Mouse (Mus musculus) CH12.LX (cell line): ENCODE data around the gene Coq8a. TPM values are rescaled to one million over a fixed set of nuclear protein-coding genes. Genes with fewer than 3 reads are reported as not detected.

ENCODE experiments used
- DNase-seq: peaks from one replicate; pipeline ENCODE4 v3.0.0-alpha.2; 2013; ENCODE audit errors: extremely low read depth
- H3K27ac ChIP-seq: 2 replicates; pipeline ENCODE4 v1.5.1; 2012; ENCODE audit warnings: low read depth, mild to moderate bottlenecking, control low read depth, moderate library complexity; ENCODE audit not compliant: insufficient read depth
- H3K27me3 ChIP-seq: replicated peaks from 2 replicates; pipeline ENCODE3; 2012; ENCODE audit warnings: inconsistent platforms
- H3K36me3 ChIP-seq, 2 experiments: replicated peaks in 1 of 2; 2 replicates each; pipeline versions ENCODE3 to v1.6.1; 2012; ENCODE audit warnings: inconsistent platforms in 1 of 2, low read length in 1 of 2, mild to moderate bottlenecking in 1 of 2, mixed read lengths in 1 of 2, moderate library complexity in 1 of 2; ENCODE audit not compliant: control insufficient read depth in 1 of 2, insufficient read depth in 1 of 2
- H3K4me1 ChIP-seq, 2 experiments: 2 replicates each; pipeline ENCODE4 v1.6.1; 2012; ENCODE audit warnings: inconsistent platforms in 1 of 2, moderate library complexity in 1 of 2; ENCODE audit not compliant: insufficient read depth in 2 of 2, control insufficient read depth in 1 of 2
- H3K4me2 ChIP-seq: 2 replicates; pipeline ENCODE4 v1.6.1; 2012; ENCODE audit warnings: low read depth, mild to moderate bottlenecking, control low read depth; ENCODE audit not compliant: poor library complexity, insufficient read depth, severe bottlenecking
- H3K4me3 ChIP-seq, 3 experiments: fragments of 150-350 bp in 1 of 3; sonication (generic) in 1 of 3; replicated peaks in 1 of 3; 2 replicates each; pipeline versions ENCODE3 to v1.5.1; 2011 to 2012; ENCODE audit warnings: low read depth in 2 of 3, low read length in 2 of 3, mild to moderate bottlenecking in 2 of 3, moderate library complexity in 2 of 3, control low read depth in 1 of 3, improper control_type of control experiment in 1 of 3, inconsistent platforms in 1 of 3, mixed read lengths in 1 of 3; ENCODE audit not compliant: poor library complexity in 1 of 3
- H3K79me2 ChIP-seq: replicated peaks from 2 replicates; pipeline ENCODE4 v1.6.1; 2012; ENCODE audit warnings: mild to moderate bottlenecking, moderate library complexity; ENCODE audit not compliant: control insufficient read depth, poor library complexity, insufficient read depth, severe bottlenecking; ENCODE audit errors: extremely low read depth
- H3K9ac ChIP-seq: 2 replicates; pipeline ENCODE4 v1.6.1; 2012; ENCODE audit warnings: low read depth, mild to moderate bottlenecking, control low read depth, moderate library complexity; ENCODE audit not compliant: insufficient read depth
- H3K9me3 ChIP-seq: replicated peaks from 2 replicates; pipeline ENCODE3; 2012; ENCODE audit warnings: low read length, inconsistent platforms, mixed read lengths
- BHLHE40 ChIP-seq: IDR thresholded peaks from 2 replicates; pipeline ENCODE4 v1.6.1; 2011; ENCODE audit warnings: mild to moderate bottlenecking, low read depth, low read length, improper control_type of control experiment
- CHD1 ChIP-seq: IDR thresholded peaks from 2 replicates; pipeline ENCODE4 v1.6.1; 2012; ENCODE audit warnings: low read depth, low read length, improper control_type of control experiment, inconsistent platforms
- CHD2 ChIP-seq: IDR thresholded peaks from 2 replicates; pipeline ENCODE4 v1.6.1; 2011; ENCODE audit warnings: low read length, improper control_type of control experiment
- CTCF ChIP-seq, 2 experiments: IDR thresholded peaks in 1 of 2; conservative IDR thresholded peaks in 1 of 2; 2 replicates each; pipeline ENCODE4 v1.5.1; 2011 to 2012; ENCODE audit warnings: low read depth in 2 of 2, low read length in 2 of 2, improper control_type of control experiment in 1 of 2, inconsistent platforms in 1 of 2, mild to moderate bottlenecking in 1 of 2, moderate library complexity in 1 of 2
- ELF1 ChIP-seq: IDR thresholded peaks from 2 replicates; pipeline ENCODE4 v1.6.1; 2014; ENCODE audit warnings: low read depth, mild to moderate bottlenecking, inconsistent platforms, low read length, improper control_type of control experiment
- EP300 ChIP-seq: IDR thresholded peaks from 2 replicates; pipeline ENCODE4 v1.6.1; 2011; ENCODE audit warnings: low read length, improper control_type of control experiment
- ETS1 ChIP-seq: conservative IDR thresholded peaks from 2 replicates; pipeline ENCODE4 v1.6.1; 2012; ENCODE audit warnings: low read depth, mild to moderate bottlenecking, inconsistent platforms, low read length, improper control_type of control experiment, moderate library complexity
- GABPA ChIP-seq: IDR thresholded peaks from 2 replicates; pipeline ENCODE4 v1.6.1; 2012; ENCODE audit warnings: low read depth, low read length, improper control_type of control experiment, inconsistent platforms; ENCODE audit not compliant: insufficient replicate concordance
- HCFC1 ChIP-seq: IDR thresholded peaks from 2 replicates; pipeline ENCODE4 v1.6.1; 2012; ENCODE audit warnings: low read depth, mild to moderate bottlenecking, inconsistent platforms, low read length, improper control_type of control experiment
- IRF4 ChIP-seq: IDR thresholded peaks from 2 replicates; pipeline ENCODE4 v1.6.1; 2014; ENCODE audit warnings: low read depth, mild to moderate bottlenecking, inconsistent platforms, low read length, improper control_type of control experiment
- JUN ChIP-seq: IDR thresholded peaks from 2 replicates; pipeline ENCODE4 v1.6.1; 2011; ENCODE audit warnings: low read depth, mild to moderate bottlenecking, low read length, improper control_type of control experiment, moderate library complexity; ENCODE audit not compliant: insufficient read depth
- JUND ChIP-seq: conservative IDR thresholded peaks from 2 replicates; pipeline ENCODE4 v1.6.1; 2011; ENCODE audit warnings: low read depth, low read length, improper control_type of control experiment
- KAT2A ChIP-seq: IDR thresholded peaks from 2 replicates; pipeline ENCODE4 v1.6.1; 2012; ENCODE audit warnings: low read length, improper control_type of control experiment, inconsistent platforms; ENCODE audit not compliant: insufficient replicate concordance
- MAFK ChIP-seq: IDR thresholded peaks from 2 replicates; pipeline ENCODE4 v1.6.1; 2011; ENCODE audit warnings: low read length, improper control_type of control experiment; ENCODE audit not compliant: insufficient replicate concordance
- MAX ChIP-seq: IDR thresholded peaks from 2 replicates; pipeline ENCODE4 v1.6.1; 2011; ENCODE audit warnings: low read length, improper control_type of control experiment
- MAZ ChIP-seq: IDR thresholded peaks from 2 replicates; pipeline ENCODE4 v1.6.1; 2012; ENCODE audit warnings: low read depth, mild to moderate bottlenecking, inconsistent platforms, low read length, improper control_type of control experiment, moderate library complexity
- MYC ChIP-seq: IDR thresholded peaks from 2 replicates; pipeline ENCODE4 v1.6.1; 2011; ENCODE audit warnings: low read depth, mild to moderate bottlenecking, improper control_type of control experiment, low read length
- NELFE ChIP-seq: IDR thresholded peaks from 2 replicates; pipeline ENCODE4 v1.6.1; 2011; ENCODE audit warnings: low read depth, low read length, improper control_type of control experiment
- NRF1 ChIP-seq: IDR thresholded peaks from 2 replicates; pipeline ENCODE4 v1.6.1; 2014; ENCODE audit warnings: low read depth, mild to moderate bottlenecking, inconsistent platforms, low read length, improper control_type of control experiment, moderate library complexity
- PAX5 ChIP-seq: IDR thresholded peaks from 2 replicates; pipeline ENCODE4 v1.6.1; 2012; ENCODE audit warnings: low read length, inconsistent platforms, mixed read lengths
- POLR2A ChIP-seq: IDR thresholded peaks from 2 replicates; pipeline ENCODE4 v1.6.1; 2011; ENCODE audit warnings: low read depth, mild to moderate bottlenecking, improper control_type of control experiment, low read length
- RCOR1 ChIP-seq: conservative IDR thresholded peaks from 2 replicates; pipeline ENCODE4 v1.6.1; 2012; ENCODE audit warnings: low read depth, mild to moderate bottlenecking, inconsistent platforms, low read length, improper control_type of control experiment
- SIN3A ChIP-seq: IDR thresholded peaks from 2 replicates; pipeline ENCODE4 v1.6.1; 2012; ENCODE audit warnings: low read length, improper control_type of control experiment, inconsistent platforms
- SMC3 ChIP-seq: IDR thresholded peaks from 2 replicates; pipeline ENCODE4 v1.6.1; 2011; ENCODE audit warnings: low read depth, low read length, improper control_type of control experiment
- TBP ChIP-seq: conservative IDR thresholded peaks from 2 replicates; pipeline ENCODE4 v1.6.1; 2011; ENCODE audit warnings: low read depth, low read length, improper control_type of control experiment
- TCF12 ChIP-seq: IDR thresholded peaks from 2 replicates; pipeline ENCODE4 v1.6.1; 2014; ENCODE audit warnings: low read depth, mild to moderate bottlenecking, inconsistent platforms, low read length, improper control_type of control experiment
- UBTF ChIP-seq: IDR thresholded peaks from 2 replicates; pipeline ENCODE4 v1.6.1; 2012; ENCODE audit warnings: low read depth, mild to moderate bottlenecking, inconsistent platforms, low read length, improper control_type of control experiment, moderate library complexity
- USF1 ChIP-seq: IDR thresholded peaks from 2 replicates; pipeline ENCODE4 v1.6.1; 2014; ENCODE audit warnings: low read depth, mild to moderate bottlenecking, inconsistent platforms, low read length, improper control_type of control experiment
- USF2 ChIP-seq: conservative IDR thresholded peaks from 2 replicates; pipeline ENCODE4 v1.6.1; 2011; ENCODE audit warnings: low read depth, low read length, improper control_type of control experiment
- ZC3H11A ChIP-seq: IDR thresholded peaks from 2 replicates; pipeline ENCODE4 v1.6.1; 2012; ENCODE audit warnings: low read depth, mild to moderate bottlenecking, inconsistent platforms, low read length, improper control_type of control experiment
- ZKSCAN1 ChIP-seq: IDR thresholded peaks from 2 replicates; pipeline ENCODE4 v1.6.1; 2012; ENCODE audit warnings: low read depth, inconsistent platforms, low read length, improper control_type of control experiment, borderline replicate concordance
- ZMIZ1 ChIP-seq: IDR thresholded peaks from 2 replicates; pipeline ENCODE4 v1.6.1; 2012; ENCODE audit warnings: low read depth, mild to moderate bottlenecking, inconsistent platforms, low read length, improper control_type of control experiment
- ZNF384 ChIP-seq: IDR thresholded peaks from 2 replicates; pipeline ENCODE4 v1.6.1; 2012; ENCODE audit warnings: low read depth, low read length, improper control_type of control experiment, inconsistent platforms
- dilution Hi-C: fragments of 300-500 bp; cut with MboI; formaldehyde crosslinking; loops from 2 replicates; pipeline ENCODE4 v1.14.3; 2020; ENCODE audit warnings: low sequenced_read_pairs; ENCODE audit not compliant: extremely low pct_unique_long_range_greater_than_20kb, extremely low pct_ligation_motif_present
- in situ Hi-C: fragments of 300-500 bp; cut with MboI; formaldehyde crosslinking; loops from 3 replicates; pipeline ENCODE4 v1.14.3; 2019; ENCODE audit warnings: low sequenced_read_pairs, low pct_ligation_motif_present, low pct_unique_long_range_greater_than_20kb, mixed read lengths
- polyA plus RNA-seq: library from polyadenylated mRNA; unstranded; fragments of >175 nt; gene quantifications from 2 replicates; pipeline ENCODE4 v1.2.1, GENCODE M21; 2012; ENCODE audit warnings: low read depth; ENCODE audit not compliant: insufficient read length
- total RNA-seq, 2 experiments: library from RNA; depleted of rRNA; stranded (reverse); fragments of 300-350 nt in 1 of 2; fragments of >200 nt in 1 of 2; gene quantifications; 2 replicates each; pipeline ENCODE4 v1.2.3; 2012 to 2014

Coq8a gene
- total and polyA plus RNA-seq, 3 experiments = 73.4 to 237 (median 88.1) TPM

- TF ChIP-seq ETS1 (0 out of 2 replicates have a peak, but pooled peaks have one; percentile 20), POLR2A (peak; percentile 47; the same call in 1 of the 2 replicates), USF1 (no peak), MAFK (no peak), USF2 (no peak), RCOR1 (no peak), NRF1 (no peak), TCF12 (peak; percentile 31; the same call in 1 of the 2 replicates), TBP (no peak), KAT2A (no peak), JUND (no peak), GABPA (no peak)
Observed at GRCm38 (mm10) chr1:180226221-180226713, 26.9 kb upstream of the Coq8a start (continued).

- Histone ChIP-seq H3K4me3 (peak overlapping the region; percentile 24 to 37 (median 33)), H3K4me1 (peaks cover 24 to 38% of the 10 kb centered on the region in 2 experiments), H3K9me3 (no peaks in the 10 kb centered on the region), H3K9ac (peak overlapping the region; percentile 43), H3K36me3 (peaks cover 5 to 46% of the 10 kb centered on the region in 2 experiments), H3K79me2 (no peaks in the 10 kb centered on the region), H3K4me2 (peak overlapping the region; percentile 30), H3K27me3 (no peaks in the 10 kb centered on the region), H3K27ac (peak overlapping the region; percentile 44)
- peak; percentile 60 for DNase-seq
- dilution Hi-C loops = no loop called here
- in situ Hi-C loops = no loop called here
- TF ChIP-seq GABPA (no peak), KAT2A (no peak), RCOR1 (no peak), USF1 (no peak), NRF1 (no peak), UBTF (no peak), BHLHE40 (no peak), MAX (peak; percentile 31; the same call in 1 of the 2 replicates), TCF12 (0 out of 2 replicates have a peak, but pooled peaks have one; percentile 20), EP300 (no peak), ZKSCAN1 (no peak), ZNF384 (no peak), PAX5 (no peak), HCFC1 (no peak), NELFE (peak; percentile 46; the same call in 1 of the 2 replicates), CHD2 (no peak), ZMIZ1 (no peak), USF2 (no peak), CHD1 (no peak), SMC3 (no peak), POLR2A (peak; percentile 59), SIN3A (no peak; the same call in 1 of the 2 replicates), ETS1 (no peak), ZC3H11A (no peak), MYC (no peak), TBP (no peak), CTCF (conservative IDR thresholded peaks at IDR 0.05 in 1 of 2, IDR thresholded peaks at IDR 0.05 in 1 of 2; ENCODE audit: low read depth in 2 of 2, low read length in 2 of 2) (no peak), JUND (no peak), MAFK (no peak), ELF1 (0 out of 2 replicates have a peak, but pooled peaks have one; percentile 32), JUN (no peak), MAZ (peak; percentile 81; the same call in 1 of the 2 replicates), IRF4 (peak; percentile 10; the same call in 1 of the 2 replicates)
Observed at GRCm38 (mm10) chr1:180225500-180226220, 26.3 kb upstream of the Coq8a start.
